Mouse (Mus musculus) lung, adult 2 months (tissue): ENCODE results near the gene Zfp609. TPM values are rescaled to one million over a fixed set of nuclear protein-coding genes. Genes with fewer than 3 reads are reported as not detected.
"Not testable (repeated sequence)": the region's sequence is repeated elsewhere in the genome, so short reads cannot be mapped to it uniquely, and the experiment has no call there.

Experiments
- DNase-seq: peaks from one replicate; pipeline ENCODE4 v3.0.0; 2022
- H3K4me1 ChIP-seq: fragments of 200-500 bp; 2 replicates; pipeline ENCODE4 v1.6.1; 2011; ENCODE audit warnings: low read length; ENCODE audit not compliant: control insufficient read depth, insufficient read depth
- H3K4me3 ChIP-seq: fragments of 200-500 bp; replicated peaks from 2 replicates; pipeline ENCODE3; 2011; ENCODE audit warnings: low read depth, mild to moderate bottlenecking, control low read depth, low read length; ENCODE audit errors: extremely low read depth
- CTCF ChIP-seq: fragments of 200-500 bp; IDR thresholded peaks from 2 replicates; pipeline ENCODE4 v1.5.1; 2011; ENCODE audit warnings: mild to moderate bottlenecking, low read length, control low read depth; ENCODE audit not compliant: insufficient read depth
- POLR2A ChIP-seq: fragments of 200-500 bp; IDR thresholded peaks from 2 replicates; pipeline ENCODE4 v1.6.1; 2011; ENCODE audit warnings: low read depth, mild to moderate bottlenecking, control low read depth, low read length, borderline replicate concordance; ENCODE audit errors: extremely low read depth
- WGBS: fragments of 180-500 bp; shearing (Covaris S2); methylation state at CpG from one replicate; pipeline ENCODE4 v1.1.7; 2018; 5-methylcytosine and 5-hydroxymethylcytosine counted together
- polyA plus RNA-seq: library from polyadenylated mRNA; depleted of rRNA; stranded (reverse); fragments of >200 nt; gene quantifications from 2 replicates; pipeline ENCODE4 v1.2.3, GENCODE M21; 2012

The Zfp609 gene
- polyA plus RNA-seq, 1 experiment = 11.7 TPM

- 37% methylated on average over 9 of the region's 9 CpGs for WGBS
- no peak overlapping the region for H3K4me3 ChIP-seq
- peak; percentile 60 for DNase-seq
- H3K4me1 ChIP-seq = peaks cover 21% of the 10 kb centered on the region
- no peak for TF ChIP-seq CTCF
- TF ChIP-seq POLR2A = no peak
These were observed 155.9 kb downstream of the Zfp609 start for GRCm38 (mm10) chr9:65671431-65671931.

DNA sequence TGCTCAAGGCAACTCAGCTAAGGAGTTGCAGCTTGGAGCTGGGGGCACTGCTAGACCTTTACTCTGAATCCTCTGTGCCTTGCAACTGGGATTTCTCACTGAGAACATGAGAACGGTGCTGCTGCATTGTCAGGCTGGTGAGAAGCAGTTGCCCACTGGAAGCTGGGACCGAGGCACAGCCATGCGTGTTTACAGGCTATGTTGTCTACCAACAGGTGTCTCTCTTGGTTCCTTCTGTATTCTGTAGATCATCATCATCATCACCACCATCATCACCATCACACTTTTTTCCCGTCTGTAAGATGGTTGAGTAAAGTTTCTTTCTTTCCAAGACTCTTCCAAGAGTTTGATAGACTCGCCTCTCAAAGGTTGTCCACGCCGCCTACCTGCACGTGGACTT lies 159.7 kb downstream of the Zfp609 start, which contains the start of gene Oaz2:
Oaz2 (plus strand) TSS at position 301 of the 400 bp plus-strand sequence.
- Histone ChIP-seq H3K4me1 (peaks cover 13% of the 10 kb centered on the region), H3K4me3 (no peak within 1 kb of the TSS)
- no peak for DNase-seq
- TF ChIP-seq CTCF (no peak), POLR2A (no peak)
- WGBS = 93% methylated on average over 8 of the region's 8 CpGs

GRCm38 (mm10) chr9:65666042-65666441 lies 161.3 kb downstream of the Zfp609 start:
- WGBS = 9% methylated on average over 5 of the region's 5 CpGs
- TF ChIP-seq CTCF (peak; percentile 85), POLR2A (no peak)
- Histone ChIP-seq H3K4me1 (peaks cover 5% of the 10 kb centered on the region), H3K4me3 (no peak overlapping the region)
- peak; percentile 77 for DNase-seq

GRCm38 (mm10) chr9:65664163-65664562 lies 163.2 kb downstream of the Zfp609 start:
- DNase-seq = peak; percentile 65
- 1% methylated on average over 3 of the region's 3 CpGs for WGBS
- peaks cover 4% of the 10 kb centered on the region for H3K4me1 ChIP-seq
- TF ChIP-seq CTCF = peak; percentile 88
- TF ChIP-seq POLR2A = no peak
- H3K4me3 ChIP-seq = no peak overlapping the region

GRCm38 (mm10) chr9:65661493-65661892 lies 165.9 kb downstream of the Zfp609 start:
- no peak for DNase-seq
- no peak for TF ChIP-seq CTCF
- TF ChIP-seq POLR2A = no peak
- Histone ChIP-seq H3K4me1 (peaks cover 4% of the 10 kb centered on the region), H3K4me3 (no peak overlapping the region)
- WGBS = 76% methylated on average over 1 of the region's 1 CpGs

DNA sequence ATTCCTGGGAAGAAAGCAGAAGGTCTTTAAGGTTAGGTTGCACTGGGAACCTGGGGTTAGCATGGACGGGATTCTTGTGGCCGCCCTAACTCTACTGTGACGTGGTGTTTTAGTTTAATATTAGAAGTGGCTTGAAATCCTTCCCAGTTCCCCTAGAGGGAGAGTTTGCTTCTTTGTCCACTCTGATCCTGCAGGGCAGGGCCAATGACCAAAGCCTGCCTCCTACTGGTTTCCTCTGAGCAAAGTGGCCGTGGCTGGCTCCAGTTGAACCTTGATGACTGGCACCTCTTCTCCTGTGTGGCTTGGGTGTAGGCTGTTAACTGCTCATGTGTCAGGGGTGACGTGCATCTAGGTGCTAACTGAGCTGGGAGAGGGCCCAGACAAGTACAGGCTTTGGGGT lies 166.3 kb downstream of the Zfp609 start:
- 46% methylated on average over 5 of the region's 5 CpGs for WGBS
- DNase-seq = no peak
- peaks cover 2% of the 10 kb centered on the region for H3K4me1 ChIP-seq
- no peak overlapping the region for H3K4me3 ChIP-seq
- no peak for TF ChIP-seq POLR2A
- peak; percentile 14; the same call in 1 of the 2 replicates for TF ChIP-seq CTCF

DNA sequence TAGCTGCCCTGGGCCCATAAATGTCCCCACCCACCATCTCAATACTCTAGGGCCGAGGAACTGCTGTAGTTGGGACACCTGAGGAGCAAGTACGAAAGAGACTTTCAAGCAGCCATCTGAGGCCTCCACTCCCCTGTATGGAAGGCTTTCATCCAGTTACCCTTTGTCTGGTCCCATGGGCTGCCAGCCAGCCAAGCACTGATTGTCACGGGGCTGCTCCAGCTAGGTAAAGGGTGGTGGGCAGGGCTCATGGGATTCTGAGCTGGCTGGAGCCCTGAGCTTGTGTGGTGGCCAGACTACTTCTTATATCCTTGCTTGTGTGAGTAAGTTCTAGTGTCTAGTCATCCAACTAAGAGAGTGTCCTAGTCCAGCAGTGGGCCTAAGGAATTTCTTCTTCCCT lies 170.1 kb downstream of the Zfp609 start:
- TF ChIP-seq POLR2A (no peak), CTCF (no peak)
- 80% methylated on average over 3 of the region's 3 CpGs for WGBS

GRCm38 (mm10) chr9:65655540-65655939 lies 171.8 kb downstream of the Zfp609 start:
- TF ChIP-seq POLR2A = no peak
- TF ChIP-seq CTCF = no peak
- DNase-seq = no peak
- WGBS = 63% methylated on average over 8 of the region's 8 CpGs
- no peak overlapping the region for H3K4me3 ChIP-seq
- no peaks in the 10 kb centered on the region for H3K4me1 ChIP-seq

More for the DNA sequence above, 170.1 kb downstream of the Zfp609 start:
- Histone ChIP-seq H3K4me1 (no peaks in the 10 kb centered on the region), H3K4me3 (no peak overlapping the region)
- no peak for DNase-seq

DNA sequence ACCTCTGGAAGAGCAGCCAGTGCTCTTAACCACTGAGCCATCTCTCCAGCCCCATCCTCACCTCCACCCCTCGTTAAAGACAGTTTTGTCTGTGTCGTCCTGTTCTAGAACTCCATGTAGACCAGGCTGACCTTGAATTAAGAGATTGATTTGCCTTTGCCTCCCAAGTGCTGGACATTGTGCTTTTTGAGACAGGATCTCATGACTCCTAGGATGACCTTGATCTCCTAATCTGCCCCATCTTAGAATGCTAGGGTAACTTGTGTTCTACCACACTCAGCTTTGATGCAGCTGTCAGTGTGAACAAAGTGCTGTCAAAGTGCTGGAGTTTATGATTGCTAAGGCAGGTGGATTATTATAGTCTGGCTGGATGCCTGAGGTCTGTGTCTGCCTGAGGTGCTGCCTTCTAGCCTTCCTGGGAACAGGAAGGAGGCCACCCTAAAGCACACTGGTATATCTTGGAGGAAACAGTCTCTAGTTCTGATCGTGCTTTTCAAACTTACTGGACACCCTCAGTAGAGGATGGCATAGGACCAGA lies 172.6 kb downstream of the Zfp609 start:
- WGBS = 83% methylated on average over 3 of the region's 3 CpGs
- Histone ChIP-seq H3K4me1 (no peaks in the 10 kb centered on the region; the same call in 1 of the 2 replicates), H3K4me3 (no peak overlapping the region)
- TF ChIP-seq CTCF (no peak), POLR2A (no peak)
- DNase-seq = no peak

DNA sequence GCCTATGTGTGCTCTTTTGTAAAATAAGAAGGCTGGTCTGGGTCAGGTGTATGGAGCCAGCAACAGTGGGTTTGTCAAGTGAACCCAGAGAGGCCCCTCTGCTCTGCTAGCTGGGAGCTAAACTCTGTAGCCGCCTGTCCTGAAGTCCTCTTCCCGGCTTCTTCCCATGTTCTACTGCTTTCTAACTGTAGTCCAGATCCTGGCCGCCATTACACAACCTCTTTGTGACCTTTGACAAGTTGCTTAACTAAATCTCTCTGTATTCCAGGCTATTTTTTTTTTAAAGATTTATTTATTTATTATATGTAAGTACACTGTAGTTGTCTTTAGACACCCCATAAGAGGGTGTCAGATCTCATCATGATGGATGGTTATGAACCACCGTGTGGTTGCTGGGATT lies 173.6 kb downstream of the Zfp609 start:
- DNase-seq = no peak
- TF ChIP-seq CTCF (no peak), POLR2A (no peak)
- H3K4me3 ChIP-seq = no peak overlapping the region
- WGBS = 84% methylated on average over 4 of the region's 4 CpGs
- H3K4me1 ChIP-seq = no peaks in the 10 kb centered on the region; the same call in 1 of the 2 replicates

DNA sequence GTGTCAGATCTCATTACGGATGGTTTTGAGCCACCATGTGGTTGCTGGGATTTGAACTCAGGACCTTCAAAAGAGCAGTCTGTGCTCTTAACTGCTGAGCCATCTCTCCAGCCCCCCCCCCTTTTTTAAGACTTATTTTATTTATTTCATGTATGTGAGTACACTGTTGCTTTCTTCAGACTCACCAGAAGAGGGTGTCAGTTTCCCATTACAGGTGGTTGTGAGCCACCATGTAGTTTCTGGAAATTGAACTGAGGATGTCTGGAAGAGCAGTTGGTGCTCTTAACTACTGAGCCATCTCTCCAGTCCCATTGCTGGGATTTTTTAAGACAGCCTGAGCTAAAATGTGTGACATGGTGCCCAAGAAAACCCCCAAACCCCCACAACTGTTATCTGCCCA lies 175.4 kb downstream of the Zfp609 start:
- 83% methylated on average over 1 of the region's 1 CpGs for WGBS

More for the DNA sequence above, 175.4 kb downstream of the Zfp609 start:
- DNase-seq, H3K4me1 ChIP-seq, H3K4me3 ChIP-seq: not testable (repeated sequence)
